Mouse (Mus musculus) adrenal gland, adult 18-20 months (tissue): Measurements from ENCODE around the gene Nav1. TPM values are rescaled to one million over a fixed set of nuclear protein-coding genes. Genes with fewer than 3 reads are reported as not detected.
A peak's percentile ranks its signal among the peaks of the same experiment; 100 is the strongest.

Source experiments
- DNase-seq, 2 experiments: peaks; one replicate each; pipeline ENCODE4 v3.0.0; 2021 to 2022; ENCODE audit warnings: low spot score in 2 of 2
- total RNA-seq, 2 experiments: library from RNA; stranded (reverse); gene quantifications; 1 replicate in 1 of 2; 2 replicates in 1 of 2; pipeline ENCODE4 v1.2.3; 2021

Nav1 gene
- total RNA-seq, 2 experiments from 2014 or later = 11.2 to 15.3 TPM

- DNase-seq = no peak
Observed at GRCm38 (mm10) chr1:135619130-135619529, 12.0 kb upstream of the Nav1 start.

- DNase-seq = no peak
Observed at GRCm38 (mm10) chr1:135617344-135617743, 10.2 kb upstream of the Nav1 start.

- DNase-seq = peak; percentile 38 to 63
Observed at GRCm38 (mm10) chr1:135615715-135616641, 8.9 kb upstream of the Nav1 start.

GRCm38 (mm10) chr1:135609621-135610020 lies 2.5 kb upstream of the Nav1 start:
- no peak for DNase-seq

GRCm38 (mm10) chr1:135606355-135607015 lies 610 bp downstream of the Nav1 start:
- no peak for DNase-seq

- no peak for DNase-seq
Observed at GRCm38 (mm10) chr1:135605530-135605929, 1.6 kb downstream of the Nav1 start.

GRCm38 (mm10) chr1:135604361-135605052 lies 2.6 kb downstream of the Nav1 start:
- DNase-seq = no peak

- DNase-seq = no peak
Observed at GRCm38 (mm10) chr1:135603121-135603870, 3.8 kb downstream of the Nav1 start.

- no peak for DNase-seq
Observed at GRCm38 (mm10) chr1:135600023-135601005, 6.8 kb downstream of the Nav1 start.

- DNase-seq = no peak
Observed at GRCm38 (mm10) chr1:135598251-135598879, 8.7 kb downstream of the Nav1 start.

- no peak for DNase-seq
Observed at GRCm38 (mm10) chr1:135594279-135594903, 12.7 kb downstream of the Nav1 start.

- DNase-seq = no peak
Observed at GRCm38 (mm10) chr1:135593560-135594278, 13.4 kb downstream of the Nav1 start.

- no peak for DNase-seq
Observed at GRCm38 (mm10) chr1:135590776-135591175, 16.3 kb downstream of the Nav1 start.

- DNase-seq = no peak
Observed at GRCm38 (mm10) chr1:135588973-135589372, 18.1 kb downstream of the Nav1 start.

GRCm38 (mm10) chr1:135586903-135587302 lies 20.2 kb downstream of the Nav1 start:
- no peak for DNase-seq

- DNase-seq = peak in 1 of 2 experiments; percentile 35
Observed at GRCm38 (mm10) chr1:135585573-135585972, 21.5 kb downstream of the Nav1 start.

GRCm38 (mm10) chr1:135584587-135585541 lies 22.2 kb downstream of the Nav1 start:
- DNase-seq = peak; percentile 61 to 67
